Mouse (Mus musculus) embryonic stem cell, embryonic (primary cell): ENCODE results near the gene Gm12830.

Experiments used
- CTCF ChIA-PET, 4 experiments: fragments of 300-600 bp in 2 of 4; fragments of 350-600 bp in 2 of 4; sonication (Branson Sonifier 250); formaldehyde crosslinking; loops; one replicate each; lab custom pipeline; 2022; ENCODE audit warnings: inconsistent platforms in 2 of 4; lab: Charles Lee
- POLR2A ChIA-PET, 4 experiments: fragments of 300-600 bp in 2 of 4; fragments of 350-600 bp in 2 of 4; sonication (Branson Sonifier 250); formaldehyde crosslinking; loops; one replicate each; lab custom pipeline; 2022; ENCODE audit warnings: antibody characterized with exemption in 4 of 4, inconsistent platforms in 1 of 4; lab: Charles Lee

Gene Gm12830

DNA sequence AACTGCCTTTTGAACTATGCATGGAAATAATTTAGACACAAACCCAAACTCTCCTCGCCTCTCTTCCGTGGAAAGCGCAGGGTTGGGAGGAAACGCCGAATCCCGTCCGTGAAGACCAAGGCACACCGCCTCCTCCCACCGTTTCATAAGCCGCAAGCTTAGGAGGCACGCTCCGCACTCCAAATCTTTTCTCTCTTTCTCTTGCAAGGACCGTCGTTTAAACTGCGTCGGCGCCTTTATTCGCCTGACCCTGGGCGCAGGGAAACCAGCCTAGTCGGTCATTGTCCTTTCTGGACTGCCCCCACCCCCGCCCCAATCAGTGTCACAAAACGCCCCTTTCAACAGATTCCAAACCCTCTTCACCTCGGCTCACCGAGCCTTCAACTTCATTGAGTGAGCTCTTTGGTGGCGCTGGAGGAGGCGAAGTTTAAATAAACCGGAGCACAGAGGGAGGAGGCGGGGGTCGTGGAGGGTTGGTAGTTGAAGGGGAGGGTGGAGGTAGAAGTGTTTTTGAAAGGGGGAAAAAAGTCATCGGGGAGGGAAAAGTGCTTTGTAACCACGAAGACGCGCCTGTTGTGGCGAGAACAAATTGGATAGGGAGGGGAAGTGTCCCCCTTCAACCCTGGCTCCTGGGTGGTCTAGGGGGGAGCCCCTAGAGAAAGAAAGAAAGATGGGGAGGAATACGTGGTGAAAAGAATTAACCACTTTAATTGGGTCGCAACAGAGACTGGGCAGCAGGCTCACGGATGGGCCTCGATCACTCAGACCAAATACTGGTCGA is 81.3 kb downstream of the Gm12830 start:
- ChIA-PET POLR2A (interaction anchor here in 1 of 4 experiments (0.6 kb wide), 1 partner anchor 495 kb away, joined by 4 read pairs; no protein-coding TSS in a partner anchor), CTCF (interaction anchor here in 3 of 4 experiments (0.6 to 0.8 kb wide), 4 partner anchors 10 to 261 kb away, joined by 3 to 5 read pairs (median 4); no protein-coding TSS in a partner anchor)

DNA sequence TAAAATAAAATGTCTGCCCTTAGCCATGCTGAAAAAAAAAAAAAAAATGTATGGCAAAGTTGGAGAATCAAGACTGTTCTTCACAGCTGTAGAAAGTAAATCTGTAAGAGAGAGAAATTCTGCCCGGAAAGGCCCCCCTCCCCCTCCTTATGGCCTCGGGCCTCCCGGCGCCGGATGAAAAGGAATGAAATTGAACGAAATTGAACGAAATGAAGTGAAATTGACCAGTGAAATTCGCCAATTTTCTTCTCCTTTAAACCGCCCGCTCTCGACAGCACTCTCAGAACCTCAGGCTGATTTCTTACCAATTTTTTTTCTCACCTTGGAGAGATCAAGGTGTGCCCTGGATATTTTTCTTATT is 81.9 kb downstream of the Gm12830 start:
- ChIA-PET CTCF (interaction anchor here in 3 of 4 experiments (0.6 to 0.7 kb wide), 3 partner anchors 43 to 262 kb away, joined by 3 to 5 read pairs (median 4); no protein-coding TSS in a partner anchor), POLR2A (interaction anchor here in 2 of 4 experiments (0.6 to 1.2 kb wide), 2 partner anchors 9 to 495 kb away, joined by 3 to 4 read pairs; no protein-coding TSS in a partner anchor)

- ChIA-PET POLR2A (interaction anchor here in 1 of 4 experiments (0.6 kb wide), 1 partner anchor 62 kb away, joined by 3 read pairs; no protein-coding TSS in a partner anchor), CTCF (interaction anchor here in 3 of 4 experiments (0.6 to 1.0 kb wide), 3 partner anchors 216 to 240 kb away, joined by 3 read pairs; no protein-coding TSS in a partner anchor)
These were observed 84.0 kb downstream of the Gm12830 start for GRCm38 (mm10) chr4:114905501-114905900.
